Mouse (Mus musculus): ENCODE results near the gene Arfrp1. TPM values are rescaled to one million over a fixed set of nuclear protein-coding genes. Genes with fewer than 3 reads are reported as not detected.
A peak's percentile ranks its signal among the peaks of the same experiment; 100 is the strongest.

The Arfrp1 gene
- 87.8 and 88.4 TPM in 2 replicates for polyA plus RNA-seq (2015; fragmentation: Nextera tagmentation; extraction: Ambion mirVana)

GRCm38 (mm10) chr2:181364860-181365596 lies at the start of gene Arfrp1, which contains the start of gene Zgpat:
Gene Arfrp1, minus strand, starts transcription at chr2:181365404.
Gene Zgpat, plus strand, starts transcription at chr2:181364928.
- peak within 1 kb of the TSS; percentile 93 for H3K27ac ChIP-seq
- under 1% methylated on average over 71 of the region's 71 CpGs for WGBS
- peak within 1 kb of the TSS; percentile 95 for H3K9ac ChIP-seq
- peaks cover 49% of the 10 kb centered on the region for H3K4me1 ChIP-seq (replicated peaks)
- peak within 1 kb of the TSS; percentile 69 for H3K4me3 ChIP-seq
- H3K4me2 ChIP-seq = peak within 1 kb of the TSS; percentile 96
- no peaks in the 10 kb centered on the region for H3K9me3 ChIP-seq
- no peaks in the 10 kb centered on the region for H3K27me3 ChIP-seq
- peak; percentile 92 for ATAC-seq (ENCODE audit: low FRiP score)
- H3K36me3 ChIP-seq = peaks cover 39% of the 10 kb centered on the region

DNA sequence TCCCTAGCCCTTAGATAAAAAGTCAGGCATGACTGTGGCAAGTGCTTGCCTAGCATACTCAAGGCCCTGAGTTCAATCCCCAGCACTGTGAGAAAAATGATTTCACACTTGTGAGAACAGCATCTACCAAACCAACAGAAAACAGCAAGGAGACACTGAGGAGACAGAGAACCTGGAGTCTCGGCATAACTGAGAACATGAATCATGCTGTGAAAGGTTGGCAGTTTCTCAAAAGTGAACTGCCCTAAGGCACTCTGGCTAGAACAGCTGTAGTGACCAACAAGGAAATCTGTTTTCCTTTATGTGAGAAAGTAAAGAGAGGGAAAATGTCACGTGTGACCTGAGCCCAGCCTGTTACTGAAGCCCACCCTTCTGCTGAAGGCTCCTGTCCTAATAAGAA lies 47.9 kb upstream of the Arfrp1 start:
- Histone ChIP-seq H3K36me3 (peaks cover 4% of the 10 kb centered on the region; the same call in 1 of the 2 replicates), H3K9ac (no peak overlapping the region; the same call in 1 of the 2 replicates), H3K4me2 (no peak overlapping the region), H3K27ac (no peak overlapping the region), H3K9me3 (no peaks in the 10 kb centered on the region), H3K27me3 (no peaks in the 10 kb centered on the region), H3K4me3 (no peak overlapping the region), H3K4me1 (replicated peaks) (peaks cover 15% of the 10 kb centered on the region)
- WGBS = 45% methylated on average over 2 of the region's 2 CpGs
- ATAC-seq (ENCODE audit: low FRiP score) = no peak

DNA sequence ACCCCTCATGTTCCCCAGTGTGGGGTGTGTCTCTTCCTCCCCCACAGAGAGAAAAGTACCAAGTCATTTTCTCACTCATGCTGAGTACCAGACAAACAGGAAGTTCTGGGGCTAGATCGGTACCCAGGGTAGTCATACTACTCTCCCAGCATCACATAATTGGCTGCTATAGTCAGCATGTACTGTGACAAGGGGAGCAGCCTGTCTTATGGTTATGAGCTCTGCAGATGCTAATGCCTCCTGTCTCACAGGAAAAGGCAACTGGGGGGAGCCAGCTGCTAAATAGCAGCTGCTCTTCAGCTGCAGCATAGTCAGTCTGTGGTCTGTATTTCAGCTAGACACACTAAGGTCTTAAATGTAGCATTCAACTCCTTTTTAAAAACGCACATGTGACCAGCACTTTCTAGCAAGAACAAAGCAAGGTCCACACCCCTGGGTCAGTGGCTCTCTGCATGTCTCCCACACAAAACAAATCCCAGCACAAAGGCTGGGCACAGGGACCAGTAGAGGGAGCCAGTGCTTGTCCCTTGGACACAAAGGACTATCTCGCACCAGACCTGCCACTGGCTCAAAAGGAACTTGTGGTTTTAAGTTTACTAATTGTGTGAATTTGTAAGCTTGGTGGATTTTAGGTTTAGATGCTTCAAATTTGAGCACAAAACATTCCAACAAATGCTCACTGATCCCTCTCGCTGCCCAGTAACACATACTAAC lies 45.7 kb upstream of the Arfrp1 start:
- Histone ChIP-seq H3K4me1 (replicated peaks) (peaks cover 12% of the 10 kb centered on the region), H3K27ac (peak overlapping the region; percentile 63), H3K4me3 (no peak overlapping the region), H3K9me3 (no peaks in the 10 kb centered on the region), H3K27me3 (no peaks in the 10 kb centered on the region), H3K4me2 (no peak overlapping the region), H3K36me3 (peaks cover 10% of the 10 kb centered on the region; the same call in 1 of the 2 replicates), H3K9ac (peak overlapping the region; percentile 3; the same call in 1 of the 2 replicates)
- WGBS = 38% methylated on average over 4 of the region's 4 CpGs
- ATAC-seq (ENCODE audit: low FRiP score) = peak; percentile 73; the same call in 1 of the 2 replicates

DNA sequence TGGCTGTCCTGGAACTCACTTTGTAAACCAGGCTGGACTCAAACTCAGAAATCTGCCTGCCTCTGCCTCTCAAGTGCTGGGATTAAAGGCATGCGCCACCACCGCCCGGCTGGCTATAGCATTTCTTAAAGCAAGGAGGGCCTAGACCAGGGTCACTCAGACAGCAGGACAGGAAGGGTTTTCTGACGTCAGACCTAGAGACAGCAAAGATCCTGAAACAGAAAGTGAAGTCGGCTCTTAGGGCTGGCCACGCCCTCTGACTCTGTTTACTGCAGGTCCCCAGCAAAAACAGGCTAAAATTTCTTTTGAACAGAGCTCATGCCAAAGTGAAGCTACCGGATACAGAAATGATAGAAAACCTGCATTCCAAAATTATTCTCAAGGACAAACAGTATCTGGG lies 44.4 kb upstream of the Arfrp1 start:
- Histone ChIP-seq H3K4me2 (no peak overlapping the region), H3K9me3 (no peaks in the 10 kb centered on the region), H3K27me3 (no peaks in the 10 kb centered on the region), H3K36me3 (peaks cover 12% of the 10 kb centered on the region; the same call in 1 of the 2 replicates), H3K4me3 (no peak overlapping the region), H3K4me1 (replicated peaks) (peaks cover 10% of the 10 kb centered on the region), H3K27ac (no peak overlapping the region), H3K9ac (no peak overlapping the region)
- WGBS = 86% methylated on average over 7 of the region's 7 CpGs
- no peak for ATAC-seq (ENCODE audit: low FRiP score)

GRCm38 (mm10) chr2:181403722-181404121 lies 38.5 kb upstream of the Arfrp1 start:
- Histone ChIP-seq H3K27me3 (no peaks in the 10 kb centered on the region), H3K27ac (no peak overlapping the region), H3K4me3 (no peak overlapping the region), H3K4me2 (no peak overlapping the region), H3K9ac (no peak overlapping the region), H3K9me3 (no peaks in the 10 kb centered on the region), H3K4me1 (replicated peaks) (no peaks in the 10 kb centered on the region), H3K36me3 (peaks cover 8% of the 10 kb centered on the region; the same call in 1 of the 2 replicates)
- 92% methylated on average over 3 of the region's 3 CpGs for WGBS
- no peak for ATAC-seq (ENCODE audit: low FRiP score)

GRCm38 (mm10) chr2:181401497-181401896 lies 36.3 kb upstream of the Arfrp1 start:
- no peak for ATAC-seq (ENCODE audit: low FRiP score)
- 14% methylated on average over 1 of the region's 1 CpGs for WGBS
- Histone ChIP-seq H3K4me1 (replicated peaks) (no peaks in the 10 kb centered on the region), H3K9me3 (no peaks in the 10 kb centered on the region), H3K9ac (no peak overlapping the region), H3K27me3 (no peaks in the 10 kb centered on the region), H3K4me2 (no peak overlapping the region), H3K4me3 (no peak overlapping the region), H3K27ac (no peak overlapping the region), H3K36me3 (peaks cover 3% of the 10 kb centered on the region; the same call in 1 of the 2 replicates)

- H3K27me3 ChIP-seq = no peaks in the 10 kb centered on the region
- H3K4me3 ChIP-seq = no peak overlapping the region
- no peaks in the 10 kb centered on the region for H3K4me1 ChIP-seq (replicated peaks)
- no peaks in the 10 kb centered on the region for H3K9me3 ChIP-seq
- peak overlapping the region; percentile 12; the same call in 1 of the 2 replicates for H3K27ac ChIP-seq
- peaks cover 12% of the 10 kb centered on the region for H3K36me3 ChIP-seq
- no peak overlapping the region for H3K9ac ChIP-seq
- no peak overlapping the region for H3K4me2 ChIP-seq
- no peak for ATAC-seq (ENCODE audit: low FRiP score)
- WGBS = 68% methylated on average over 5 of the region's 5 CpGs
Measured at GRCm38 (mm10) chr2:181397207-181397761, 32.1 kb upstream of the Arfrp1 start.

DNA sequence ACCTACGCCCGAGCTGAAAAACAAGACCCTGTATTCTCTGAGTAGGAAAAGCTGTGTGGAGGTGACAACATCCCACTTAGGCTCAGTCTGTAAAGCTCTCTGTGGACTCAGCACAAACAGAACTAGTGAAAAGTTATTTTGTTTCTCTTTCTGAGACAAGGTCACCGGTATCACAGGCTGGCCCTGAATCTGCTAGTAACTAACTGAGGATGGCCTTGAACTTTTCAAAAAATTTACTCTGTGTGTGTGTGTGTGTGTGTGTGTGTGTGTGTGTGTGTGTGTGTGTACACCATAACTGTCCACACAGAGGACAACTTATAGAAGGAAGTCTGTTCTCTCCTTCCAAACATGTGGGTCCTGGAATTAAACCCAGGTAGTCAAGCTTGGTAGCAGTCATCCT lies 28.9 kb upstream of the Arfrp1 start:
- Histone ChIP-seq H3K36me3 (peaks cover 36% of the 10 kb centered on the region), H3K4me2 (no peak overlapping the region), H3K27me3 (no peaks in the 10 kb centered on the region), H3K9me3 (no peaks in the 10 kb centered on the region), H3K9ac (no peak overlapping the region), H3K27ac (no peak overlapping the region), H3K4me3 (no peak overlapping the region), H3K4me1 (replicated peaks) (no peaks in the 10 kb centered on the region)
- WGBS = 94% methylated on average over 3 of the region's 3 CpGs
- ATAC-seq (ENCODE audit: low FRiP score) = no peak

- 0 out of 2 replicates have a peak, but pooled peaks have one; percentile 32 for ATAC-seq (ENCODE audit: low FRiP score)
- Histone ChIP-seq H3K27me3 (no peaks in the 10 kb centered on the region), H3K4me1 (replicated peaks) (no peaks in the 10 kb centered on the region), H3K4me3 (no peak overlapping the region), H3K36me3 (peaks cover 36% of the 10 kb centered on the region), H3K9me3 (no peaks in the 10 kb centered on the region), H3K4me2 (no peak overlapping the region), H3K9ac (no peak overlapping the region), H3K27ac (no peak overlapping the region)
- 30% methylated on average over 4 of the region's 4 CpGs for whole genome bisulfite sequencing
Measured at GRCm38 (mm10) chr2:181392600-181393213, 27.5 kb upstream of the Arfrp1 start.

DNA sequence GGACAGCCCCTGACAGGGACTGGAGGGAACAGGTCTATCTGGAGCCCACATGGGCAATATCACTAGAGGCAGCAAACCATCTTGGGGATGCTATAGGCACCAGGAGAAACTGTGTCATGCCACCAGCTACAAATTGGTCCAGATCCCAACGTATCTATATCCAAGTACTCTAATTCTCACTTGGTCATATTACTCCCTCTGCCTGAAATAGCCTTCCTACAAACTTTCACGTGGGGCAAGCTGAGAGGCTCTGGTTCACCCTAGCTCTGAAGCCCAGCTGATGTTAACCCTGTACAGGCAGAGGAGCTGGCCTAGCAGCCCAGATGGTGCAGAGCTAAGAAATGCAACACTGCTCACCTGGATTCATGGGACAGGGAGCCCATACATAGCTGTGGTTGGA lies 26.3 kb upstream of the Arfrp1 start:
- Histone ChIP-seq H3K9me3 (no peaks in the 10 kb centered on the region), H3K27me3 (no peaks in the 10 kb centered on the region), H3K4me1 (replicated peaks) (no peaks in the 10 kb centered on the region), H3K9ac (0 out of 2 replicates have a peak overlapping the region, but pooled peaks have one; percentile 20), H3K4me2 (no peak overlapping the region), H3K27ac (no peak overlapping the region), H3K36me3 (peaks cover 44% of the 10 kb centered on the region), H3K4me3 (no peak overlapping the region)
- 83% methylated on average over 2 of the region's 2 CpGs for WGBS
- no peak; the same call in 1 of the 2 replicates for ATAC-seq (ENCODE audit: low FRiP score)

- ATAC-seq (ENCODE audit: low FRiP score) = no peak
- H3K27ac ChIP-seq = no peak overlapping the region
- no peaks in the 10 kb centered on the region for H3K9me3 ChIP-seq
- H3K36me3 ChIP-seq = peaks cover 50% of the 10 kb centered on the region
- WGBS = 91% methylated on average over 15 of the region's 15 CpGs
- H3K27me3 ChIP-seq = no peaks in the 10 kb centered on the region
- no peak overlapping the region for H3K9ac ChIP-seq
- H3K4me1 ChIP-seq (replicated peaks) = no peaks in the 10 kb centered on the region; the same call in 1 of the 2 replicates
- no peak overlapping the region for H3K4me3 ChIP-seq
- H3K4me2 ChIP-seq = no peak overlapping the region
Measured at GRCm38 (mm10) chr2:181391022-181391421, 25.8 kb upstream of the Arfrp1 start.
